Mouse (Mus musculus): Measurements from ENCODE around the gene Epb42.

DNA sequence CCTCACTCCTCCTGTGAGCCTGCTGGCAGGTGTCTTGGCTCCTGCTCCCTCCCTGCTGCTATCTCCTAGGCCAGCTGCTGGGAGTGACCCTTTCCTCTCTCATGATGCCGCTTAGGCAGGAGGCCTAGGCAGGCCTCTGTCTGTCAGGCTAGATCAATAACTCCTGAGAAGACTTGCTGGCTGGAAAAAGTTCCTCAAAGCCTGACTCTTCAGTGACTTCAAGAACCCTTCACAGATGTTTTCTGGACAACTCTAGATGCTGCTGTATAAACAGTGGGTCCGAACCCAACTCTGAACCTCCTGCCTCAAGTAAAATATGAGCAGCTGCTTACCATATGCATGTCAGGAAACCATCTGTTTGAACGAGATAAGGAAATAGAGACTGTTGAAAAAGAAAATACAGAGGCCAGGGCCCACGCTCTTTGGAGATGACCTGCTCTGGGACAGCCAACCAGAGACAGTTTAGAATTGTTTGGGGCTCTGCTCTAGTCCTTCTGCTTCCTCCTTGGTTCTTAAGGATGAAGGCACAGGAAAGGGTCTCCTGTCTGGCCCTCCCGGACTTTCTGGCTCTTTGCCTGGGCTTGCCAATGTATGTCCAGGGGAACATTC lies at the start of gene Epb42:
- TF ChIP-seq POLR2A (IDR thresholded peaks at IDR 0.05; ENCODE audit: borderline replicate concordance, control insufficient read depth, low read depth, low read length): no peak
- TF ChIP-seq CTCF (IDR thresholded peaks at IDR 0.05; ENCODE audit: control insufficient read depth, insufficient read depth, low read length): no peak
